Mouse (Mus musculus) megakaryocyte, embryonic 14.5 days (primary cell): ENCODE data around the gene Nol3.

ENCODE experiments used
- FLI1 ChIP-seq: IDR thresholded peaks from 2 replicates; pipeline ENCODE4 v1.6.1; 2012; ENCODE audit warnings: low read length, inconsistent platforms, mixed read lengths
- GATA1 ChIP-seq: IDR thresholded peaks from 3 replicates; pipeline ENCODE4 v1.6.1; 2012; ENCODE audit warnings: mixed read lengths, low read length, inconsistent platforms, borderline replicate concordance

GRCm38 (mm10) chr8:105260371-105261099 lies 15.4 kb upstream of the Nol3 start:
- TF ChIP-seq GATA1 (no peak), FLI1 (no peak)
